Mouse (Mus musculus): Measurements from ENCODE around the gene Trim58.

The Trim58 gene

GRCm38 (mm10) chr11:58655151-58655550 is 14.9 kb downstream of the Trim58 start:
- DNase-seq: no peak

- DNase-seq: no peak
Measured at GRCm38 (mm10) chr11:58658596-58658995, 18.3 kb downstream of the Trim58 start, which contains the start of gene Olfr322. Gene Olfr322 (plus strand): TSS chr11:58658782.

- no peak for DNase-seq
Measured at GRCm38 (mm10) chr11:58669252-58669651, 29.0 kb downstream of the Trim58 start.

GRCm38 (mm10) chr11:58671825-58672224 is 31.6 kb downstream of the Trim58 start:
- no peak for DNase-seq

GRCm38 (mm10) chr11:58680799-58681198 is 40.5 kb downstream of the Trim58 start, which contains the start of gene Olfr320:
Gene Olfr320 (plus strand): TSS chr11:58681099.
- no peak for DNase-seq

- no peak for DNase-seq
Measured at GRCm38 (mm10) chr11:58698862-58699261, 58.6 kb downstream of the Trim58 start, which contains the start of gene Olfr319. Gene Olfr319 (plus strand): TSS chr11:58699162.
